Mouse (Mus musculus) thymus, postnatal 25 days (tissue): ENCODE measurements at regions not wholly inside any gene's neighbourhood (a gene's known extent, or its start where the extent isn't known, plus 50 kb on each side); places are given as distances from the start of the nearest gene placed in this dataset.

ENCODE experiments used
- DNase-seq: peaks from one replicate; pipeline ENCODE4 v3.0.0; 2022

- DNase-seq = no peak
Measured at GRCm38 (mm10) chr8:10905761-10906160, 102.5 kb downstream of the Irs2 start.

GRCm38 (mm10) chr8:10903957-10904356 lies 104.3 kb downstream of the Irs2 start:
- DNase-seq = no peak

GRCm38 (mm10) chr8:10901954-10902353 lies 106.3 kb downstream of the Irs2 start:
- no peak for DNase-seq

GRCm38 (mm10) chr8:10901014-10901413 lies 107.2 kb downstream of the Irs2 start:
- no peak for DNase-seq

- no peak for DNase-seq
Measured at GRCm38 (mm10) chr8:10899581-10900155, 108.6 kb downstream of the Irs2 start.

- no peak for DNase-seq
Measured at GRCm38 (mm10) chr8:10898562-10899527, 109.4 kb downstream of the Irs2 start.

- no peak for DNase-seq
Measured at GRCm38 (mm10) chr8:10897573-10897972, 110.7 kb downstream of the Irs2 start.

- no peak for DNase-seq
Measured at GRCm38 (mm10) chr8:10895178-10895577, 113.1 kb downstream of the Irs2 start.

GRCm38 (mm10) chr8:10894306-10894705 lies 114.0 kb downstream of the Irs2 start:
- DNase-seq = no peak

- no peak for DNase-seq
Measured at GRCm38 (mm10) chr8:10893709-10894108, 114.5 kb downstream of the Irs2 start.

GRCm38 (mm10) chr8:10891906-10892305 lies 116.4 kb downstream of the Irs2 start:
- DNase-seq = no peak

- DNase-seq = no peak
Measured at GRCm38 (mm10) chr8:10891440-10891839, 116.8 kb downstream of the Irs2 start.

GRCm38 (mm10) chr8:10885452-10885851 lies 122.8 kb downstream of the Irs2 start:
- no peak for DNase-seq

GRCm38 (mm10) chr8:10883418-10883817 lies 124.8 kb downstream of the Irs2 start:
- no peak for DNase-seq

GRCm38 (mm10) chr8:10882381-10882780 lies 125.9 kb downstream of the Irs2 start:
- DNase-seq = no peak

- DNase-seq = no peak
Measured at GRCm38 (mm10) chr8:10879883-10880282, 128.4 kb downstream of the Irs2 start.

GRCm38 (mm10) chr8:10879049-10879847 lies 129.0 kb downstream of the Irs2 start:
- no peak for DNase-seq

- DNase-seq = no peak
Measured at GRCm38 (mm10) chr8:10878371-10878770, 129.9 kb downstream of the Irs2 start.

- no peak for DNase-seq
Measured at GRCm38 (mm10) chr8:10875170-10875569, 133.1 kb downstream of the Irs2 start.

- DNase-seq = no peak
Measured at GRCm38 (mm10) chr8:10871451-10871850, 136.8 kb downstream of the Irs2 start.

GRCm38 (mm10) chr8:10870423-10871055 lies 137.7 kb downstream of the Irs2 start:
- no peak for DNase-seq

- no peak for DNase-seq
Measured at GRCm38 (mm10) chr8:10869866-10870265, 138.4 kb downstream of the Irs2 start.
